Mouse (Mus musculus): Measurements from ENCODE around the gene Ubxn2a. TPM values are rescaled to one million over a fixed set of nuclear protein-coding genes. Genes with fewer than 3 reads are reported as not detected.
"Not testable (repeated sequence)": the region's sequence is repeated elsewhere in the genome, so short reads cannot be mapped to it uniquely, and the experiment has no call there.

Gene Ubxn2a
- polyA plus RNA-seq, 1 experiment from 2014 or later: 20.3 TPM

DNA sequence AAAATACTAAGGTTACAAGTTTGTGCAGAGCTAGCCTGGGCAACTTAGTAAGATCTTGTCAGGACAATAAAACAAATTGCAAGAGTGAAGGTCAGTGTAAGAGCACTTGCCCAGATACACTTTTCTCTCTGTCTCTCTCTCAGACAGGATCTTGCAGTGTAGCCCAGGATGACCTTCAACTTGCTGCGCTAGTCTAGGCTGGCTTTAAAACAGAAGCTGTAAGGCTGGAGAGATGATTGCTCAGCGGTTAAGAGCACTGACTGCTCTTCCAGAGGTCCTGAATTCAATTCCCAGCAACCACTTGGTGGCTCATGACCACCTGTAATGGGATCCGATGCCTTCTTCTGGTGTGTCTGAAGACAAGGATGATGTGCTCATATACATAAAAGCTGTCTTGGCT lies 7.4 kb upstream of the Ubxn2a start:
- no peak for DNase-seq (ENCODE audit: low spot score)
- ATAC-seq (ENCODE audit: low read depth): no peak
- H3K9me3 ChIP-seq (ENCODE audit: control insufficient read depth, low read length): no peaks in the 10 kb centered on the region
- peaks cover 11% of the 10 kb centered on the region for H3K4me1 ChIP-seq (ENCODE audit: control insufficient read depth, insufficient read depth, low read length)
- H3K36me3 ChIP-seq (ENCODE audit: control insufficient read depth, insufficient read depth, low read length): no peaks in the 10 kb centered on the region
- no peaks in the 10 kb centered on the region for H3K27me3 ChIP-seq (replicated peaks; ENCODE audit: control insufficient read depth, insufficient read depth, low read length)
- H3K4me3 ChIP-seq (ENCODE audit: low read depth, low read length): no peak overlapping the region
- no peak overlapping the region for H3K4me2 ChIP-seq (ENCODE audit: low read depth, low read length)
- 75% methylated on average over 3 of the region's 3 CpGs for WGBS
- no peak overlapping the region for H3K9ac ChIP-seq (ENCODE audit: low read depth, low read length)
- H3K27ac ChIP-seq (replicated peaks; ENCODE audit: low read depth, low read length): no peak overlapping the region

DNA sequence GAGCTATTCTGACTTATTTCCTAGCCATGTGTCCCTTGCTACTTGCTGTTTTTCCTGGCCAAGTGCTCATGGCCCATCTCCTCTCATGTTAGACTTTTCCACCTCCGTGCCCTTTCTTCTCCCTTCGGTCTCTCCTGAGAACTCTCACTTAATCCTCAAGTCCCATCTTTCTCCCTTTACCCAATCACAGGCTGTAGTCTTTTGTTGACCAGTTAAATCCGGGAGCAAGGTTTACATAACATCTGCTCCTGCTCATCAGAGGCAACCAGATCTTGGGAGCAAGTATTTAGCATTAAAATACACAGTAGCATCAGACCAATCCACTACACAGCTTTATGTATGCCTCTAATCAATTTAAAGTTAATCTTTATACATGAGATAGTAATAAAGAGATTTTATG lies 6.9 kb upstream of the Ubxn2a start:
- DNase-seq (ENCODE audit: low spot score) (no peak), ATAC-seq (ENCODE audit: low read depth) (no peak)
- Histone ChIP-seq H3K4me3 (ENCODE audit: low read depth, low read length) (no peak overlapping the region), H3K9ac (ENCODE audit: low read depth, low read length) (no peak overlapping the region), H3K4me1 (ENCODE audit: control insufficient read depth, insufficient read depth, low read length) (peaks cover 6% of the 10 kb centered on the region), H3K27me3 (replicated peaks; ENCODE audit: control insufficient read depth, insufficient read depth, low read length) (no peaks in the 10 kb centered on the region), H3K4me2 (ENCODE audit: low read depth, low read length) (no peak overlapping the region), H3K27ac (replicated peaks; ENCODE audit: low read depth, low read length) (no peak overlapping the region), H3K36me3 (ENCODE audit: control insufficient read depth, insufficient read depth, low read length) (no peaks in the 10 kb centered on the region), H3K9me3 (ENCODE audit: control insufficient read depth, low read length) (no peaks in the 10 kb centered on the region)
- 59% methylated on average over 3 of the region's 3 CpGs for WGBS

DNA sequence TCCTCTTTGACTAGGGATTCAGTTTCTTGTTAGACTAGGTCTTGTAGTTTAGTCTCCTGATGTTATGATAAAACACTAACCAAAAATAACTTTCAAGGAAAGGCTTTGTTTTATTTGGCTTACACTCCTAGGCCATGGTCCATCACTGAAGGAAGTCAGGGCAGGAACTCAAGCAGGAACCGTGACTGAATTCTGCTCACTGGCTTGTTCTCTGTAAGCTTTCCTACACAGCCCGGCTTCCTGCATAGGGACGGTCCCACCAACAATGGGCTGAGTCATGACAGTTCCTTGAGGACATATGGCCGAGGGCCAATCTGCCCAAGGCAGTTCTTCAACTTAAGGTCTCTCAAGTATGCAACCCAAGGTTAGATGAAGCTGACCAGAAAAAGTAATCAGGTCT lies 4.2 kb upstream of the Ubxn2a start:
- 74% methylated on average over 4 of the region's 4 CpGs for WGBS
- no peak for ATAC-seq (ENCODE audit: low read depth)
- Histone ChIP-seq H3K27ac (replicated peaks; ENCODE audit: low read depth, low read length) (no peak overlapping the region), H3K36me3 (ENCODE audit: control insufficient read depth, insufficient read depth, low read length) (no peaks in the 10 kb centered on the region), H3K4me2 (ENCODE audit: low read depth, low read length) (no peak overlapping the region), H3K9me3 (ENCODE audit: control insufficient read depth, low read length) (no peaks in the 10 kb centered on the region), H3K4me3 (ENCODE audit: low read depth, low read length) (no peak overlapping the region), H3K4me1 (ENCODE audit: control insufficient read depth, insufficient read depth, low read length) (no peaks in the 10 kb centered on the region), H3K27me3 (replicated peaks; ENCODE audit: control insufficient read depth, insufficient read depth, low read length) (no peaks in the 10 kb centered on the region), H3K9ac (ENCODE audit: low read depth, low read length) (no peak overlapping the region)
- DNase-seq (ENCODE audit: low spot score): no peak

DNA sequence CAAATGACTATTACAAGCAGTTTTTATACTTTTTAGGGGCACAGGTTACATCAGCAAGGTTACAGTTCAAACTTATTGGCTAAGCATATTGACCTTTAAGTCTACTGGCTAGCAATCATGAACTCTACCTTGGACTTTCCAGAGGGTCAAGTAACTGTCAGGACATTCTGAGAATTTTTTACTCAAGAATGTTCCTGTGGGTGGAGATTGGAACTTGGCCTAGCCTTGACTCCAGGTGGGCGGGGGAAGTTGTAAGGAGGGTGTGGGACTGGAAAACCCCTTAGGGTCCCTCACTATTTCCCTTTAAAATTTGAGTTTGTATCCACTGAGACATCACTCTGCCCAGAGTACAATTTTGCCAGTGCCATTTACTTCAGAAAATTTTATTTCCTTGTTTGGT lies 3.0 kb upstream of the Ubxn2a start:
- 90% methylated on average over 1 of the region's 1 CpGs for WGBS
- not testable (repeated sequence) for H3K4me1 ChIP-seq (ENCODE audit: control insufficient read depth, insufficient read depth, low read length); H3K9ac ChIP-seq (ENCODE audit: low read depth, low read length); DNase-seq (ENCODE audit: low spot score); H3K4me3 ChIP-seq (ENCODE audit: low read depth, low read length); ATAC-seq (ENCODE audit: low read depth); H3K36me3 ChIP-seq (ENCODE audit: control insufficient read depth, insufficient read depth, low read length); H3K4me2 ChIP-seq (ENCODE audit: low read depth, low read length); H3K9me3 ChIP-seq (ENCODE audit: control insufficient read depth, low read length); H3K27ac ChIP-seq (replicated peaks; ENCODE audit: low read depth, low read length); H3K27me3 ChIP-seq (replicated peaks; ENCODE audit: control insufficient read depth, insufficient read depth, low read length)

DNA sequence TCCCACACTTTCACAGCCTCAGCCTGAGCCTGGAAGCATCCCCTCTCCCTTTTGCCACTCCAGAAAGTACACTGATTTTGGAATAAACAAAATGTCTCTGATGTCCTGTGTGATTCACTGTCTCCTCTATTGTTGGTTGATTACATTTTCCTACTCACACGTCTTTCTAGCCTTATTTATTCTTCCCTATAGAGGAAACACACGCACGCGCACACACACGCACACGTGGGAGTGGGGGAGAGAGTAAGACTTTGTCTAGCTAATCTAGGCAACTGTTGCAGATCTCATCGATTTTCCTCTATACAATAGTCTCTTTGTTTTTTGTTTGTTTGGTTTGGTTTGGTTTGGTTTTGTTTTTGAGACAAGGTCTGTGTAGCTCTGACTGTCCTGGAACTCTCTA lies 886 bp upstream of the Ubxn2a start:
- Histone ChIP-seq H3K4me1 (ENCODE audit: control insufficient read depth, insufficient read depth, low read length) (no peaks in the 10 kb centered on the region), H3K9ac (ENCODE audit: low read depth, low read length) (no peak overlapping the region), H3K4me2 (ENCODE audit: low read depth, low read length) (no peak overlapping the region), H3K27ac (replicated peaks; ENCODE audit: low read depth, low read length) (no peak overlapping the region), H3K27me3 (replicated peaks; ENCODE audit: control insufficient read depth, insufficient read depth, low read length) (no peaks in the 10 kb centered on the region), H3K4me3 (ENCODE audit: low read depth, low read length) (no peak overlapping the region), H3K36me3 (ENCODE audit: control insufficient read depth, insufficient read depth, low read length) (no peaks in the 10 kb centered on the region), H3K9me3 (ENCODE audit: control insufficient read depth, low read length) (no peaks in the 10 kb centered on the region)
- DNase-seq (ENCODE audit: low spot score): no peak
- ATAC-seq (ENCODE audit: low read depth): no peak
- 92% methylated on average over 7 of the region's 7 CpGs for WGBS

DNA sequence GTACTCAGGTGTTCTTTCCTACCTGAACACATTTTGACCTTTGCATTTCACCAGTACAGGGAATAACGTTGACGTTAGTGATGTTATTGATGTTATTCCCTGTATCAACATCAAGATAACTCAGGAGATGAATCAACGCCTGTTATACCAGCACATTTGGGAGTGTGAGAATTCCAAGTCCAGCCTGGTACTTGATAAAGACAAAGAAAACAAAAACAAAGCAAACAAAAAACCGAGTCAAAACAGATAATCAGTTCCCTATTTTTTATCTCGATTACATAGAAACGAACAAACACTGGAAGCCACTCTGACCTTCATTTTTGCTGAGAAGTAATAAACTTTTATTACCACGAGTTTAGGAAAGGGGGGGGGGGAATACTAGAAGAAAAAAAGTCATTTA lies 1.0 kb downstream of the Ubxn2a start:
- Histone ChIP-seq H3K27ac (replicated peaks; ENCODE audit: low read depth, low read length) (no peak overlapping the region), H3K4me2 (ENCODE audit: low read depth, low read length) (peak overlapping the region; percentile 88), H3K4me1 (ENCODE audit: control insufficient read depth, insufficient read depth, low read length) (no peaks in the 10 kb centered on the region), H3K9ac (ENCODE audit: low read depth, low read length) (peak overlapping the region; percentile 85), H3K9me3 (ENCODE audit: control insufficient read depth, low read length) (no peaks in the 10 kb centered on the region), H3K27me3 (replicated peaks; ENCODE audit: control insufficient read depth, insufficient read depth, low read length) (no peaks in the 10 kb centered on the region), H3K4me3 (ENCODE audit: low read depth, low read length) (peak overlapping the region; percentile 77), H3K36me3 (ENCODE audit: control insufficient read depth, insufficient read depth, low read length) (no peaks in the 10 kb centered on the region)
- ATAC-seq (ENCODE audit: low read depth): no peak
- DNase-seq (ENCODE audit: low spot score): no peak
- WGBS: 56% methylated on average over 7 of the region's 7 CpGs

DNA sequence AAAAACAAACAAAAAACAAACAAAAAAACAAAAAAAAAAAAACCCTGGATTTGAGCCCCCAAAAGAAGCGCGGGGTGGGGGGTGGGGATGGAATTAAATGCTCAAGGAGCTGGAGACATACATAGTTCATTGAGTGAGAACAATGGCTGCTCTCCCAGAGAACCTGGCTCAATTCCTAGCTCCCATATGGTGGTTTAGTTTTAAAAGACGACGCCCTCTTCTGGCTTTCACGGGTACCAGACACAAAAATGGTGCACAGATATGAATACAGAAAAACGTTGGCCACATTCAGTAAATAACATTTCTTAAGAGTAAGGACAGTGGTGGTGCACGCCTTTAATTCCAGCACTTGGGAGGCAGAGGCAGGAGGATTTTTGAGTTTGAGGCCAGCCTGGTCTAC lies 1.6 kb downstream of the Ubxn2a start:
- Histone ChIP-seq H3K27ac (replicated peaks; ENCODE audit: low read depth, low read length) (no peak overlapping the region), H3K4me2 (ENCODE audit: low read depth, low read length) (no peak overlapping the region), H3K4me1 (ENCODE audit: control insufficient read depth, insufficient read depth, low read length) (no peaks in the 10 kb centered on the region), H3K36me3 (ENCODE audit: control insufficient read depth, insufficient read depth, low read length) (no peaks in the 10 kb centered on the region), H3K27me3 (replicated peaks; ENCODE audit: control insufficient read depth, insufficient read depth, low read length) (no peaks in the 10 kb centered on the region), H3K9ac (ENCODE audit: low read depth, low read length) (no peak overlapping the region), H3K9me3 (ENCODE audit: control insufficient read depth, low read length) (no peaks in the 10 kb centered on the region), H3K4me3 (ENCODE audit: low read depth, low read length) (no peak overlapping the region)
- DNase-seq (ENCODE audit: low spot score): peak; percentile 10
- WGBS: 81% methylated on average over 7 of the region's 7 CpGs
- no peak for ATAC-seq (ENCODE audit: low read depth)

DNA sequence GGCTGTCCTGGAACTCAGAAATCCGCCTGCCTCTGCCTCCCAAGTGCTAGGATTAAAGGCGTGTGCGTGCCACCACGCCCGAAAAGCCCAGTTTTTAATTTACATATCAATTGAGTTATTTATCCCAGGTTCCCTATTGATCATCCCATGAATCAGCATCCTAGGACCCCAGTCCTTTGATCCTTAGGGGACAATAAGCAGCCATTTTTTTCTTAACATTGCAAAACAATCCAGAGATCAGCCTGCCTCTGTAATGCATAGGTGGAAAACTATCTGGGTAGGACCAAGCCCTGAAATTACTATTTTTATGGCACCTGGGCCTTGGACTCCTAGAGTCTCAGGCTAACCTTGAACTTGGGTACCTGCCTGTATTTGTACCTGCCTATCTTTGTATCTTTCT lies 9.5 kb downstream of the Ubxn2a start:
- Histone ChIP-seq H3K36me3 (ENCODE audit: control insufficient read depth, insufficient read depth, low read length) (0 out of 2 replicates have a peak, but pooled peaks cover 7% of the 10 kb centered on the region), H3K4me2 (ENCODE audit: low read depth, low read length) (no peak overlapping the region), H3K9me3 (ENCODE audit: control insufficient read depth, low read length) (no peaks in the 10 kb centered on the region), H3K27ac (replicated peaks; ENCODE audit: low read depth, low read length) (no peak overlapping the region), H3K4me3 (ENCODE audit: low read depth, low read length) (no peak overlapping the region), H3K27me3 (replicated peaks; ENCODE audit: control insufficient read depth, insufficient read depth, low read length) (no peaks in the 10 kb centered on the region), H3K9ac (ENCODE audit: low read depth, low read length) (no peak overlapping the region), H3K4me1 (ENCODE audit: control insufficient read depth, insufficient read depth, low read length) (no peaks in the 10 kb centered on the region)
- no peak for DNase-seq (ENCODE audit: low spot score)
- no peak for ATAC-seq (ENCODE audit: low read depth)
- 93% methylated on average over 5 of the region's 5 CpGs for WGBS

DNA sequence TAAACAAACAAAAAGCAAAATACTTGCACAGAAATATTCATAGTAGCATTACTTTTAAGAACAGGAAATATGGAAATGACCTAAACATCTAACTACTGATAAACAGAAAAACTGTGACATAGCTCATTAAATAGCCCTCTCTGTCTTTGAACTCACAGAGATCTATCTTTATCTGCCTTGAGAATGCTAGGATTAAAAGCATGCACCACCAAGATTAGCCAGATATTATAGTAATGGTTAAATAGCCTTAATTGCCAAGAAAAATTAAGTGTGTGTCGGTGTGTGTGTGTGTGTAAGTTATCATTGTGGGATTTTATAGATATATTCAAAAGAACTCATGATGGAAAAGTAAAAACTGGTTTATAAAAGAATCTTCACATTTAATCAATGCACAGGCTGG lies 17.6 kb downstream of the Ubxn2a start:
- no peak overlapping the region for H3K4me2 ChIP-seq (ENCODE audit: low read depth, low read length)
- H3K4me1 ChIP-seq (ENCODE audit: control insufficient read depth, insufficient read depth, low read length): no peaks in the 10 kb centered on the region
- WGBS: 90% methylated on average over 1 of the region's 1 CpGs
- H3K36me3 ChIP-seq (ENCODE audit: control insufficient read depth, insufficient read depth, low read length): peaks cover 11% of the 10 kb centered on the region; the same call in 1 of the 2 replicates
- H3K27ac ChIP-seq (replicated peaks; ENCODE audit: low read depth, low read length): no peak overlapping the region
- DNase-seq (ENCODE audit: low spot score) (no peak), ATAC-seq (ENCODE audit: low read depth) (no peak)
- no peak overlapping the region for H3K9ac ChIP-seq (ENCODE audit: low read depth, low read length)
- no peaks in the 10 kb centered on the region for H3K9me3 ChIP-seq (ENCODE audit: control insufficient read depth, low read length)
- no peak overlapping the region for H3K4me3 ChIP-seq (ENCODE audit: low read depth, low read length)
- H3K27me3 ChIP-seq (replicated peaks; ENCODE audit: control insufficient read depth, insufficient read depth, low read length): no peaks in the 10 kb centered on the region
